Mouse (Mus musculus) kidney, adult 2 months (tissue): ENCODE measurements at regions not wholly inside any gene's neighbourhood (a gene's known extent, or its start where the extent isn't known, plus 50 kb on each side); places are given as distances from the start of the nearest gene placed in this dataset.

ENCODE experiments used
- CTCF ChIP-seq: fragments of 200-500 bp; conservative IDR thresholded peaks from 2 replicates; pipeline ENCODE4 v1.5.1; 2011; ENCODE audit warnings: low read depth, mild to moderate bottlenecking, control low read depth, low read length, moderate library complexity, mixed read lengths; ENCODE audit not compliant: insufficient read depth, insufficient read length
- POLR2A ChIP-seq: fragments of 200-500 bp; IDR thresholded peaks from one replicate; pipeline ENCODE4 v1.6.1; 2011; ENCODE audit warnings: low read depth, low read length, control low read depth

DNA sequence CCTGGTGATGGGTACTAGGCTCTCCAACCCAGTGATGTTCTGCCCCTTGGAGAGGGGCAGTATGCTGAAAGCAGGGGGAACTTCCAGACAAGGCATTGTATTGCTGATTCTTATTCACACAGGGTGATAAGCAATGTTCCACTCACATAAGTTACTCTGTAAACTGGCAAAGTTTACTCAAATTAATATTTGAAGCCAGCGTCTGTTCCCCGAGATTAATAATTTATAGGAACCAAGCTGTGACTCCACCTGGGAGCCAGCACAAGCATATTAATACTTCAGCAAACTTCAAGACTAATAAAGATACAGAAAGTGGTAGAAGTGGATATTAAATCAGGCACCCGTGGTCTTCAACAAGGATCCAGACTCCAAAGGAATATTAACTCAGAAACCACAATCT, 114.0 kb downstream of the Akap11 start:
- TF ChIP-seq CTCF: no peak
- TF ChIP-seq POLR2A: no peak
